Mouse (Mus musculus) thymus, adult 2 months (tissue): ENCODE data around the gene Ube2q2. TPM values are rescaled to one million over a fixed set of nuclear protein-coding genes. Genes with fewer than 3 reads are reported as not detected.
"Not testable (repeated sequence)": the region's sequence is repeated elsewhere in the genome, so short reads cannot be mapped to it uniquely, and the experiment has no call there.

Experiments used
- DNase-seq: peaks from one replicate; pipeline ENCODE4 v3.0.0; 2021
- H3K27ac ChIP-seq: fragments of 200-500 bp; 2 replicates; pipeline ENCODE4 v1.5.1; 2012; ENCODE audit warnings: low read length, control low read depth; ENCODE audit not compliant: control insufficient read depth, insufficient read depth
- H3K27me3 ChIP-seq: fragments of 200-500 bp; 2 replicates; pipeline ENCODE4 v1.6.1; 2012; ENCODE audit warnings: mild to moderate bottlenecking, low read length, moderate library complexity, mixed read lengths; ENCODE audit not compliant: control insufficient read depth, insufficient read depth
- H3K36me3 ChIP-seq: fragments of 200-500 bp; 2 replicates; pipeline ENCODE4 v1.6.1; 2012; ENCODE audit warnings: mild to moderate bottlenecking, low read length, moderate library complexity; ENCODE audit not compliant: control insufficient read depth, insufficient read depth
- H3K4me1 ChIP-seq: fragments of 200-500 bp; replicated peaks from 2 replicates; pipeline ENCODE4 v1.6.1; 2012; ENCODE audit warnings: low read length; ENCODE audit not compliant: control insufficient read depth, insufficient read depth
- H3K4me3 ChIP-seq: fragments of 200-500 bp; 2 replicates; pipeline ENCODE4 v1.5.1; 2012; ENCODE audit warnings: mild to moderate bottlenecking, low read length, control low read depth, moderate library complexity; ENCODE audit not compliant: control insufficient read depth, insufficient read depth
- CTCF ChIP-seq: fragments of 200-500 bp; IDR thresholded peaks from 2 replicates; pipeline ENCODE4 v1.5.1; 2012; ENCODE audit warnings: mild to moderate bottlenecking, control low read depth, low read length, moderate library complexity, borderline replicate concordance; ENCODE audit not compliant: control insufficient read depth, poor library complexity, insufficient read depth; ENCODE audit errors: extremely low read depth
- POLR2A ChIP-seq: fragments of 200-500 bp; IDR thresholded peaks from 2 replicates; pipeline ENCODE4 v1.6.1; 2012; ENCODE audit warnings: mild to moderate bottlenecking, low read length, control low read depth, moderate library complexity; ENCODE audit not compliant: control insufficient read depth, poor library complexity, insufficient read depth; ENCODE audit errors: extremely low read depth
- WGBS: fragments of 180-500 bp; shearing (Covaris S2); methylation state at CpG from one replicate; pipeline ENCODE4 v1.1.7; 2018; 5-methylcytosine and 5-hydroxymethylcytosine counted together
- polyA plus RNA-seq: library from polyadenylated mRNA; depleted of rRNA; stranded (reverse); fragments of >200 nt; gene quantifications from 2 replicates; pipeline ENCODE4 v1.2.3, GENCODE M21; 2012; rRNA removed

Ube2q2 gene
- polyA plus RNA-seq, result 9.7 and 12.2 TPM in 2 replicates

DNA sequence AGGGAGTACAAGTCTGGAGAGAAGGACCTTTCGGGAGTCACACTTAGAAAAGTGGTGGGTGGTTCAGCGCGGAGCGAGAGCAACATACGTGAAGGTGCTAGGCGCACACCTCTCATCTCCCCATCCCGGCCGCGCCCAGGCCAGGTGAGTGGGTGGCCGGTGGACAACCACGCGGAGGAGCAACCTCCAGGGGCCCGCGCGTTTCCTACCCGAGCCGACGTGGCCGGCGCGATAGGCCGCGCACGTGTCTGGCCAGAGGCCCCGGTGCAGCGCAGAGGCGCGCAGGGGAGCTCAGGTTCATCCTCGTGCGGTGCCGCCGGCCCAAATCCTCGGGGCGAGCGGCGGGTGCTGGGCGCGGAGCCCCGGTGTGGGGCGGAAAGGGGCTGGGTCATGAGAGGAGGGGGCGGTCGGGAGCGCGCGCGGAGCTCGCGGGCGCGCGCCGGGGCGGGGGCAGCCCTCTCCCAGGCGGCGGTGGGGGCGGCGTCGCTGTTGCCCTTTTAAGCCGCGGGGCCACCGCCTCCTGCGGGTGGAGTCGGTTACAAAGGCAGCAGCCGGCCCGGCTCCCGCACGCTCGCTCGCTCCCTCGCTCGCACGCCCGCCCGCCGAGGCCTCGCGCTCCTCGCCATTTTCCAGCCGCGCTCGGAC lies at the start of gene Ube2q2:
Ube2q2 (plus strand) TSS at position 1 of the 645 bp plus-strand sequence.
- H3K27me3 ChIP-seq, result no peaks in the 10 kb centered on the region
- peak within 1 kb of the TSS; percentile 78 for H3K4me3 ChIP-seq
- TF ChIP-seq POLR2A (peak; percentile 37; the same call in 1 of the 2 replicates), CTCF (no peak)
- no peaks in the 10 kb centered on the region for H3K36me3 ChIP-seq
- peak; percentile 78 for DNase-seq
- peaks cover 9% of the 10 kb centered on the region for H3K4me1 ChIP-seq
- WGBS, result 7% methylated on average over 81 of the region's 81 CpGs
- no peak within 1 kb of the TSS for H3K27ac ChIP-seq

- Histone ChIP-seq H3K4me1 (no peaks in the 10 kb centered on the region), H3K36me3 (no peaks in the 10 kb centered on the region), H3K27ac (no peak overlapping the region), H3K27me3 (no peaks in the 10 kb centered on the region), H3K4me3 (no peak overlapping the region)
- WGBS, result 78% methylated on average over 3 of the region's 3 CpGs
- no peak for DNase-seq
- no peak for TF ChIP-seq CTCF
- TF ChIP-seq POLR2A, result no peak
Measured at GRCm38 (mm10) chr9:55101117-55101516, 47.5 kb upstream of the Ube2q2 start.

DNA sequence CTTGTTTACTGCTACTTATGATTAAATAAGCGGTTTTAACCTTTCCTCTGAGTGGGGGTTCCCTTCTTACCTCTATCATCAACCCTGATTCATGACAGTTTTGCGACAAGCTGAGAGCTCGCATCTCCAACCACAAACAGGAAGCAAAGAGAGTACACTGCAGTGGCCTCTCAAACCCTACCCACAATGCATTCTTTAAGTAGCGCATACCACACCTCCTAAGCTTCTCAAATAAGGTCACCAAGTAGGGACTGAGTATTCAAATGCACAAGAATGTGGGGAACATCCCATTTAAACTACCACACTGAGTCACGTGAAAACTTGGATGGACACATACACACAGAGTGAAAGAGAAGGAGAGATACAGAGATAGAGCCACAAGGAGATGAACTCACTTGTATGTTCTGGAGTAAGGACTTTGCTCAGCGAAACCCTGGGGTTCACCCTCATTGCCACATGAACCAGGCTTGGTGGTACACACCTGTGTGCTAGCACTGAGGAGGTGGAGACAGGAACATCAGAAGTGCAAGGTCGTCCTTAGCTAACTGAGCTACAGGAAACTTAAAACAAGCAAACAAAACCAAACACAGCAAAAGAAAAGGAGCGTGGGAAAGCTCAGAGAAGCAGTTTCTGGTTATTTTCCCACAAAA lies 46.3 kb upstream of the Ube2q2 start:
- Histone ChIP-seq H3K36me3 (no peaks in the 10 kb centered on the region), H3K27ac (peak overlapping the region; percentile 23; the same call in 1 of the 2 replicates), H3K4me1 (no peaks in the 10 kb centered on the region), H3K4me3 (no peak overlapping the region), H3K27me3 (no peaks in the 10 kb centered on the region)
- TF ChIP-seq POLR2A (no peak), CTCF (no peak)
- peak; percentile 23 for DNase-seq
- WGBS, result 46% methylated on average over 8 of the region's 8 CpGs

DNA sequence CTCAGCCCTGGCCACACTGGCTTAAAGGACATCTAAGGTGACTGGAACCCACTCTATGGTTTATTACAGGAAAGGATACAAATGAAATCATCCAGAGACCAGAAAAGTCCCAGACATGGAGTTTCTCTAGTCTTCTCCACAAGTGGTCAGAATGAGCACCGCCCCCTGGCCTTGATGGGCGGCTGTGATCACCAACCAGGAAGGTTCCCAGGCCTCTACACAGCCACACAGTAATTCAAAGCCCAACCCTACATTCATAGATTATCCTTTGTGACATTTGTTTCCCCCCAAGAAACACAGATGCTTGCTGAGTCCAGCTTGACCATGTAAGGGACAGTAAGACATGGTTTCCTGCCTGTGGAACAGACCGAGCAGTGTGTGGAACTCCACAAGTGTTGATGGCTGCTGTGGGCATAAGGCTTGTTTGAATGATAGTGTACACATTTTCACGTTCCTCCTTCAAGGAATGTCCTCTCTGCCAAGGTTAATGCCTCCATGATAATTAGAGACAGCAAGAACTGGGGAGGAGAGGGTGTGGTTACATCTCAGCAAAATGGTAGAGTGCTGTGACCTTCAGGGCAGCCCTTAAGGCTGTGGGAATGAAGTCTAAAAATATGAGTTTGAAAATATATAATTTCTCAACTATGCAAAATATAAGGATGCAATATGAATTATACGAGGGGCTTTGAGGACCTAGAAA lies 45.6 kb upstream of the Ube2q2 start:
- no peak for TF ChIP-seq POLR2A
- TF ChIP-seq CTCF, result no peak
- no peak for DNase-seq
- 95% methylated on average over 5 of the region's 5 CpGs for WGBS

DNA sequence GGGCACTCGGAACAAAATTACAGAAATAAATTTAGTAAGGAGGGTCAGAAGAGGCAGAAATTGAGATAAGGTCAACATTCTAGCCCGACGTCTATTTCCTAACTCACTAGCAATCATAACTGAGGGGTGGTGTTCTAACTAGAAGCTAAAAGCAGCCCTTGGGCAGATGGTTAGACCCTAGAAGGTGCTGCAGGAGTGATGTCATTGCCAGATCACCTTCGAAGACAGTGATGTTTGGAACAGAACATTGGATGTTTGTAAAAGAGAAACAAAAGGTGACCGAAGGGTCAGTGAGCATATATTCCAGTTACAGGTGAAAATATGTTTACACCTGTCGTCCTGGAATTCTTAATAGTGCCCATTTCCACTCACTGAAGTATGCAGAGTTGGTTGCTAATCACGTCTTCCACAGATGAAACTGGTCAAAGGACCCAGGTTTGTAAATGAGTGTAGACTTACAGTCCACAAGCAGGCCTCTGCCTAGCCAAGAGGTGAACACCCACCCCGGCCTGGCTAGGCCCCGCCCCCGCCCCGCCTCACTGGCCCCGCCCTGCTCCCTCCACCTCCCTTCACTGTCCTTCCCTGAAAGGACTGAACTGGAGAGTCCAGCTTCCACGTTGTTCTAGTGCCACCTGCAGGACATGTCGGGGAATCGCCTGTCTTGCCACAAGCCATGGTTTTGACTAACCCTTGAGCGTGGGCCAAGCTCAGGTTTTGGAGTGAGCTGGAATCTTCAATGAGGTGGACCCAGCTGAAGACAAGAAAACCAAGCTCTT lies 38.4 kb upstream of the Ube2q2 start:
- no peak overlapping the region for H3K4me3 ChIP-seq
- TF ChIP-seq CTCF (peak; percentile 81; the same call in 1 of the 2 replicates), POLR2A (no peak)
- no peak overlapping the region for H3K27ac ChIP-seq
- H3K36me3 ChIP-seq, result no peaks in the 10 kb centered on the region
- 41% methylated on average over 16 of the region's 16 CpGs for WGBS
- H3K27me3 ChIP-seq, result no peaks in the 10 kb centered on the region
- DNase-seq, result peak; percentile 82
- H3K4me1 ChIP-seq, result no peaks in the 10 kb centered on the region

More for the DNA sequence above, 45.6 kb upstream of the Ube2q2 start:
- no peaks in the 10 kb centered on the region for H3K36me3 ChIP-seq
- no peak overlapping the region for H3K27ac ChIP-seq
- no peak overlapping the region for H3K4me3 ChIP-seq
- H3K27me3 ChIP-seq, result no peaks in the 10 kb centered on the region
- no peaks in the 10 kb centered on the region for H3K4me1 ChIP-seq

DNA sequence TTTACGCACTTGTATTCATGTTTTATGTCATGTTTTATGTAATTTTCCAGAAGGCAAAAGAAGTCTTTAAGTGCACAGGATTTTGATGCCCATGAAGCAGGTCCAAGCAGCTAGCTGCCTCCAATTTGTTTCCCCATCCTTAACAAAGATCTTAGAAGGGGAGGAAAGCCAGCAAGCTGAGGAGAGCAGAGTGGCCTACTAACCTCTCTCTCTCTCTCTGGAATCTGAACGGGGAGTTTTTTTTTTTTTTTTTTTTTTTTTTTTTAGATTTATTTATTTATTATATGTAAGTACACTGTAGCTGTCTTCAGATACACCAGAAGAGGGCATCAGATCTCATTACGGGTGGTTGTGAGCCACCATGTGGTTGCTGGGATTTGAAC lies 37.8 kb upstream of the Ube2q2 start:
- WGBS, result 16% methylated on average over 2 of the region's 3 CpGs

More for the DNA sequence above, 37.8 kb upstream of the Ube2q2 start:
- not testable (repeated sequence) for H3K36me3 ChIP-seq, H3K27ac ChIP-seq, H3K4me1 ChIP-seq, H3K4me3 ChIP-seq, DNase-seq, H3K27me3 ChIP-seq
